Mouse (Mus musculus): ENCODE measurements around the gene Fam102a.

DNA sequence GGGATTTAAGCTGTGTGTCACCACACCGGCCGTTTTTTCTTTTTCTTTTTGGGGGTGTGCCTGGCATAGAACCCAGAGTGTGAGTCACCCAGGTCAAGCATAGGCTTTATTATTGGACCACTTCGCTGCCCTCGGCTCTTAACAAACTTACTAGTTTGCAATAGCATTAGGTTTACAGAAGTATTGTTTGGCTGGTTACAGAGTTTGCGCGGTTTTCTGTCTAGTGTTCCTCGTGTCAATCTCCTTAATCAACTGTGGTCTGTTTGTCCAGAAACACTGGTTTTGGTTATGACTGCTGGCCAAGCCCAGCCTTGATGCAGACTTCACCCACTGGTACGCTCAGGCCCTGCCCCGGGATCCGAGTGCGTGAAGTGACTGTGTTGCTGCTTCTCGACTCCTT lies 32.3 kb upstream of the Fam102a start:
- no peak for TF ChIP-seq CTCF (IDR thresholded peaks at IDR 0.05; ENCODE audit: low read depth, low read length)
- no peak for TF ChIP-seq GATA2 (IDR thresholded peaks at IDR 0.05; ENCODE audit: borderline replicate concordance, low read depth, low read length)
- TF ChIP-seq GATA1 (IDR thresholded peaks at IDR 0.05; ENCODE audit: borderline replicate concordance, low read length), result no peak
- no peak for TF ChIP-seq POLR2AphosphoS5 (IDR thresholded peaks at IDR 0.05; ENCODE audit: insufficient replicate concordance, low read depth, low read length)

All from G1E (cell line).